Mouse (Mus musculus) neural tube, embryonic 13.5 days (tissue): Measurements from ENCODE around the gene Ncam2. TPM values are rescaled to one million over a fixed set of nuclear protein-coding genes. Genes with fewer than 3 reads are reported as not detected.

ENCODE experiments used
- ATAC-seq: fragments of 200-750 bp; cut with Nextera tagmentation; 2 replicates; pipeline ENCODE4 v1.8.0; 2017; ENCODE audit warnings: low read depth, mild to moderate bottlenecking, moderate TSS enrichment, moderate library complexity
- H3K27ac ChIP-seq: fragments of 300-500 bp; sonication (generic); replicated peaks from 2 replicates; pipeline ENCODE4 v1.5.1; 2015; ENCODE audit warnings: moderate library complexity, mild to moderate bottlenecking, inconsistent platforms
- H3K27me3 ChIP-seq: fragments of 300-500 bp; sonication (generic); 2 replicates; pipeline ENCODE4 v1.6.1; 2015; ENCODE audit warnings: mild to moderate bottlenecking, inconsistent platforms
- H3K36me3 ChIP-seq: fragments of 300-500 bp; sonication (generic); 2 replicates; pipeline ENCODE4 v1.6.1; 2015; ENCODE audit warnings: mild to moderate bottlenecking, inconsistent platforms
- H3K4me1 ChIP-seq: fragments of 300-500 bp; sonication (generic); replicated peaks from 2 replicates; pipeline ENCODE4 v1.6.1; 2015; ENCODE audit warnings: inconsistent platforms
- H3K4me2 ChIP-seq: fragments of 300-500 bp; sonication (generic); 2 replicates; pipeline ENCODE4 v1.6.1; 2015; ENCODE audit warnings: inconsistent platforms, mild to moderate bottlenecking, moderate library complexity
- H3K4me3 ChIP-seq: fragments of 300-500 bp; sonication (generic); 2 replicates; pipeline ENCODE4 v1.5.1; 2015; ENCODE audit warnings: mild to moderate bottlenecking, inconsistent platforms
- H3K9ac ChIP-seq: fragments of 300-500 bp; sonication (generic); 2 replicates; pipeline ENCODE4 v1.6.1; 2015; ENCODE audit warnings: moderate library complexity, mild to moderate bottlenecking, inconsistent platforms
- H3K9me3 ChIP-seq: fragments of 300-500 bp; sonication (generic); 2 replicates; pipeline ENCODE4 v1.6.1; 2016; ENCODE audit warnings: inconsistent platforms
- WGBS: fragments of 180-500 bp; shearing (Covaris S2); methylation state at CpG from one replicate; pipeline ENCODE4 v1.1.7; 2015; 5-methylcytosine and 5-hydroxymethylcytosine counted together
- polyA plus RNA-seq: library from polyadenylated mRNA; unstranded; fragments of >200 nt; fragmentation: Nextera tagmentation; extraction: Ambion mirVana; gene quantifications from 2 replicates; pipeline ENCODE4 v1.2.1, GENCODE M21; 2015

Gene Ncam2
- polyA plus RNA-seq, 1 experiment from 2014 or later: 23.1 TPM

DNA sequence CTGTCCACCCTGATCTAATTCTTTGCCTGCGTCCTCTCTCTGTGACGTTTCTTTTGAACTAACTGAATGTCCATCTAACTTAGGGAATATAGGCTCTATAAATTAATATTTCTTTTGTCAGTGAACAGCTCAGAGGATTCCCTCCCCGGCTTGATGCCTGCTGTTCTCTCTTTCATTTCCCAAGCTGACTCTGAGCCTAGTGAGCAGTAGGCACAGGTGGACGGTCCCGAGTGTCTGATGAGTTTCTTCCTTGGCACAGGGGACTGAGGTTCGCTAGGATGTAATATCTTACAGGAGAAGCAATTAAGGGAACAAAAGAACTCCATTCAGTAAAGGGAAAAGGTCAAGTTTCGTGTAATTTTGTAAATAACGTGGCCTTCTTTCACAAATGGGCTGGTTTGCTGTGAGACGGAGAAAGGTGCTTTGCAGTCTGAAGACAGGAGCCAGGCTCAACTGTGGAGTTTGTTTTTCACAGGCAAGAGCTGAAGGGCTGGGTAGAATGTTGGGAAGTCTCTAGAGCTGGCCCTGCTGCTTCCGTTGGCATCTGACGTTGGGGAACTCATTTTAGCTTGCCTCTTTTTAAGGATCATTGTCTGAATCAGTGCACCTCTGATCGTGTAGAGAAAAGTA is 4.0 kb downstream of the Ncam2 start:
- no peak for ATAC-seq
- peak overlapping the region; percentile 23 for H3K27ac ChIP-seq
- H3K4me3 ChIP-seq: peak overlapping the region; percentile 66

DNA sequence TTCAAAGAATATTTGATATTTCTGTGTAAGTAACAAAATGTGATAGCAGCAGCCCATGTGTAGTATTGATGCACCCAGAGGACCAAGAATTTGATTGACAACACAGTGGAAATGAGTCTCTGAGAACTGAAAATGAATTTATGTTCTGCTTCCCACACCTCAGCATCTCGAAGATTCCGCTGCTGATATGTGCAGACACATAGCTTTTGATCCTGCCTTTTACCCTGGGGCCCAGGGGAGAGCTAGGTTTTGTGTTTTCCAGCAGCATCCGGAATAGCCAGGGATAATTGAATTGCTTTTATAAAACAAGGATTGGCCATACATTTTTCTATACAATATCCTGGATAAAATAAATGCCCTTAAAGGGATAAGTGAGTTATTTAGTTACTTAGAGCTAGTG is 20.7 kb downstream of the Ncam2 start:
- H3K27ac ChIP-seq: no peak overlapping the region
- WGBS: 51% methylated on average over 3 of the region's 3 CpGs

More for the DNA sequence above, 4.0 kb downstream of the Ncam2 start:
- 57% methylated on average over 12 of the region's 12 CpGs for WGBS
- Histone ChIP-seq H3K36me3 (no peaks in the 10 kb centered on the region), H3K4me2 (peak overlapping the region; percentile 71), H3K27me3 (no peaks in the 10 kb centered on the region), H3K4me1 (peaks cover 16% of the 10 kb centered on the region), H3K9me3 (no peaks in the 10 kb centered on the region), H3K9ac (peak overlapping the region; percentile 18)

DNA sequence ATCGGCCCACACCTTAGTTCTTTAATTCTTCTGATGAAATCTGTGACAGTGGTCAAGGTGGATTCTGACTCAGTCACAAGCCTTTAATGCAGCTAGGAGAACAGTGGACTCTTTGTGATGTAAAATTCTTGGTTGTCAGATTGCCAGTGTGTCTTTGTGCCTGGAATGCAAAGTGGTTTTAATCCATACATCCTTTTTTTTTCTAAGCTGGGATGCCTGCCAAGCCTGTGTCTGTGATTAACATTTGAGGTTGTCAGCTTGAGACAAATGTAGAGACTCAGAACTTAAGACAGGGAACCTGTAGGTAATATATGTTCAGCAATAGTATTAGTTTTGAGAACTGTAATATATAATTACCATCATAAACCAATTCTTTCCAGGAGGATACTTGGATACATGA is 23.3 kb downstream of the Ncam2 start:
- Histone ChIP-seq H3K27me3 (no peaks in the 10 kb centered on the region), H3K36me3 (no peaks in the 10 kb centered on the region), H3K27ac (no peak overlapping the region), H3K4me2 (no peak overlapping the region), H3K4me3 (no peak overlapping the region), H3K4me1 (peaks cover 18% of the 10 kb centered on the region), H3K9me3 (no peaks in the 10 kb centered on the region), H3K9ac (no peak overlapping the region)
- peak; percentile 72 for ATAC-seq
- 30% methylated on average over 1 of the region's 1 CpGs for WGBS

More for the DNA sequence above, 20.7 kb downstream of the Ncam2 start:
- H3K4me2 ChIP-seq: no peak overlapping the region
- no peaks in the 10 kb centered on the region for H3K27me3 ChIP-seq
- H3K9me3 ChIP-seq: no peaks in the 10 kb centered on the region
- ATAC-seq: no peak
- H3K4me1 ChIP-seq: peaks cover 18% of the 10 kb centered on the region
- H3K36me3 ChIP-seq: no peaks in the 10 kb centered on the region
- no peak overlapping the region for H3K4me3 ChIP-seq
- no peak overlapping the region for H3K9ac ChIP-seq

DNA sequence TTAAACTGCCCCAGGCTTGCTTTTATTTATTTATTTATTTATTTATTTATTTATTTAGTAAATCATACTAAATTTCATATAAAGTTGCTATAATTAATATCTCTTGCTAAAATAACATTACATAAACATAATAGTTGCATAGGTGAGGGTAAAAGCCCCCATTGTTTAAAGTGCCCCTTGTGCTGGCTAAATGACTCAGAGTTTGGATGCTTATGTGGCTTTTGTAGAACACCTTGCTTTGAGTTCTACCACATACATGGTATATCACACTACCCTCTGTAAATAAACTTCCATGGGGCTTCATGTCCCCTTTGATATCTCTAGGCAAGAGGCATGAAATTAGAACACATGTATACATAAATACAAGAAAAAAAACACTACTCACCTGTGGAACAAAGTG is 23.8 kb downstream of the Ncam2 start:
- Histone ChIP-seq H3K27me3 (no peaks in the 10 kb centered on the region), H3K4me2 (no peak overlapping the region), H3K9me3 (no peaks in the 10 kb centered on the region), H3K36me3 (no peaks in the 10 kb centered on the region), H3K9ac (no peak overlapping the region), H3K4me3 (no peak overlapping the region), H3K27ac (no peak overlapping the region), H3K4me1 (peaks cover 18% of the 10 kb centered on the region)
- ATAC-seq: 0 out of 2 replicates have a peak, but pooled peaks have one; percentile 54

DNA sequence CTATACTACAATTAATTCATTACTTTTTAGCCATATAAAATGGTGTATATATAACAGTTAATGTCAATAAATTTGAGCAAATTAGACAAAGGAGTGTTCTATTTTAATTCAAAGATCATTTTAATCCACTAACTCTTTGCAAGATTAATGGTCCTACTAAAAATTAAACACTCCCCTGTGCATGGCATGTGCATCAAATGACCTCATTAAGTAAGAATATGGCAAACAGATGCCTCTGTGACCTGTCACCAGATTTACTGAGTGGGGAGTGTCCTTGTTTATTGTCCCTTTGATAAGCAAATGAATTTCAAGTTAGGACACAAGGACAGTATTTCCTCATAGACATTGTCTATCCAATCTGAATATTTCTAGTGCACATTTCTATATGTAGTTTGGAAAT is 54.4 kb downstream of the Ncam2 start:
- no peaks in the 10 kb centered on the region; the same call in 1 of the 2 replicates for H3K4me1 ChIP-seq
- no peak overlapping the region for H3K27ac ChIP-seq
- H3K4me2 ChIP-seq: no peak overlapping the region
- H3K27me3 ChIP-seq: no peaks in the 10 kb centered on the region
- no peaks in the 10 kb centered on the region for H3K9me3 ChIP-seq
- no peak for ATAC-seq
- H3K4me3 ChIP-seq: no peak overlapping the region
- no peak overlapping the region for H3K9ac ChIP-seq
- H3K36me3 ChIP-seq: no peaks in the 10 kb centered on the region

DNA sequence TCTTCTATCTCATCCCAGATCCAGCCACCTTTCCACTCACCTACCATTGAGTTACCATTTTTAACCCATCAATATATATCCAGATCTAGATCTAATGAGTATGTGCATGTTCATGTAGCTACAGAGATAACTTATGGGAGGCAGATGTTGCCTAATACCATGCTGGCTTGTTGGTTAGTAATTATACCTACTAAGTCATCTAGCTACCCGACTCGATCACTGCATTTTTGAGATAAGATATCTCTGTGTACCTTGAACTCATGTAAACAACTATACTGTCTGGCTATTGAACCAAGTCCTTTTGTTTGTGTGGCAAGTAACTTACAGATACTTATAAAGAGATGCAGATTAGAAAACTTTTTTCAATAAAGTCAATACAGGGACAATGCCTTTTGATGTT is 59.9 kb downstream of the Ncam2 start:
- 87% methylated on average over 2 of the region's 2 CpGs for WGBS
- ATAC-seq: no peak
- no peak overlapping the region for H3K27ac ChIP-seq

DNA sequence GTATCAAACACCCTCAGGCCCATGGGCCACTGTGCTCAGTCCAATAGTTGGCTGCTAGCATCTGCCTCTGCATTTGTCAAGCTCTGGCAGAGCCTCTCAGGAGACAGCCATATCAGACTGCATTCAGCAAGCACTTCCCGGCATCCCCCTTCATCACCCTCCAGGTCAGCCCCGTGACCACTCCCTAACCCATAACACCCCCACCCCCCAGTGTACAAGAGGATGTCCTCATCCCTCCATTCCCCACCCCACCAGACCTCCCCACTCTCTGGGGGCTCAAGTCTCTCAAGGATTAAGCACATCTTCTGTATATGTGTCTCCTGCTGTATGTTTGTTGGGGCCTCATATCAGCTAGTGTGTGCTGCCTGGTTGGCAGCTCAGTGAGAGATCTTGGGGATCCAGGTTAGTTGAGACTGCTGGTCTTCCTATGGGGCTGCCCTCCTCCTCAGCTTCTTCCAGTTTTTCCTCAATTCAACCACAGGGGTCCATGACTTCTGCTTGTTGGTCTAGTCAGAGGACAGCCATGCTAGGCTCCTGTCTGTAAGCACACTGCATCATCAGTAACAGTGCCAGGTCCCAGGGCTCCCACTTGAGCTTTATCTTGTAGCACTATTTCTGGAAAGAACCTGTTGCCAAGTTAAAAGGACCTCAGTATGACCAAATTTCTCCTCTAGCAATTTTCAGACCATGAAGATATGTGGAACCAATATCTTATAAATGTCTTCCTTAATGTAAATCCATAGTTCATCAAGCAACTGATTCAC is 73.3 kb downstream of the Ncam2 start:
- whole genome bisulfite sequencing: 67% methylated on average over 2 of the region's 2 CpGs
- H3K4me2 ChIP-seq: no peak overlapping the region
- no peaks in the 10 kb centered on the region for H3K36me3 ChIP-seq
- no peak overlapping the region for H3K4me3 ChIP-seq
- no peaks in the 10 kb centered on the region for H3K27me3 ChIP-seq
- no peaks in the 10 kb centered on the region for H3K9me3 ChIP-seq
- no peak for ATAC-seq
- H3K27ac ChIP-seq: no peak overlapping the region
- H3K9ac ChIP-seq: no peak overlapping the region
- no peaks in the 10 kb centered on the region for H3K4me1 ChIP-seq

More for the DNA sequence above, 59.9 kb downstream of the Ncam2 start:
- Histone ChIP-seq H3K36me3 (no peaks in the 10 kb centered on the region), H3K4me1 (no peaks in the 10 kb centered on the region), H3K4me3 (no peak overlapping the region), H3K9ac (no peak overlapping the region), H3K9me3 (no peaks in the 10 kb centered on the region), H3K4me2 (no peak overlapping the region), H3K27me3 (no peaks in the 10 kb centered on the region)

DNA sequence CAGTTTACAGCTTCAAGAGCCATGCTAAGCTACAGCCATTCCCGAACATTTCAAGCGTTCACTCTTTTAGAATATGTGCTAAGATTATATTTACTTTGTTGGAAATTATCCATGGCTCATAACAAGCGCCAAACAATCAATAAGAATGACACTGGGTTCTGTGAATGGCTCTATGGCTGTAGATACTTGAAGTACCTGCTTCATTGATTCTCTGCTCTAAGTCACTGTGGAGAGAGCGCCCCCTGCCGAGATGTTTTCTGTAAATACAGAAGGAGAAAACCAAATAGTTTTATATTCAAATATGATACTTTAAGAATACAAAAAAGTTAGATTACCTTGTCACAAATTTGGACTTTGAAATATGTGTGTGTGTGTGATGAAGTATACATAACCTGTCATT is 83.7 kb downstream of the Ncam2 start:
- 37% methylated on average over 5 of the region's 5 CpGs for WGBS
- Histone ChIP-seq H3K4me3 (no peak overlapping the region), H3K9me3 (no peaks in the 10 kb centered on the region), H3K27me3 (no peaks in the 10 kb centered on the region), H3K4me1 (no peaks in the 10 kb centered on the region), H3K4me2 (no peak overlapping the region), H3K36me3 (no peaks in the 10 kb centered on the region), H3K9ac (no peak overlapping the region), H3K27ac (no peak overlapping the region)
- 0 out of 2 replicates have a peak, but pooled peaks have one; percentile 27 for ATAC-seq

DNA sequence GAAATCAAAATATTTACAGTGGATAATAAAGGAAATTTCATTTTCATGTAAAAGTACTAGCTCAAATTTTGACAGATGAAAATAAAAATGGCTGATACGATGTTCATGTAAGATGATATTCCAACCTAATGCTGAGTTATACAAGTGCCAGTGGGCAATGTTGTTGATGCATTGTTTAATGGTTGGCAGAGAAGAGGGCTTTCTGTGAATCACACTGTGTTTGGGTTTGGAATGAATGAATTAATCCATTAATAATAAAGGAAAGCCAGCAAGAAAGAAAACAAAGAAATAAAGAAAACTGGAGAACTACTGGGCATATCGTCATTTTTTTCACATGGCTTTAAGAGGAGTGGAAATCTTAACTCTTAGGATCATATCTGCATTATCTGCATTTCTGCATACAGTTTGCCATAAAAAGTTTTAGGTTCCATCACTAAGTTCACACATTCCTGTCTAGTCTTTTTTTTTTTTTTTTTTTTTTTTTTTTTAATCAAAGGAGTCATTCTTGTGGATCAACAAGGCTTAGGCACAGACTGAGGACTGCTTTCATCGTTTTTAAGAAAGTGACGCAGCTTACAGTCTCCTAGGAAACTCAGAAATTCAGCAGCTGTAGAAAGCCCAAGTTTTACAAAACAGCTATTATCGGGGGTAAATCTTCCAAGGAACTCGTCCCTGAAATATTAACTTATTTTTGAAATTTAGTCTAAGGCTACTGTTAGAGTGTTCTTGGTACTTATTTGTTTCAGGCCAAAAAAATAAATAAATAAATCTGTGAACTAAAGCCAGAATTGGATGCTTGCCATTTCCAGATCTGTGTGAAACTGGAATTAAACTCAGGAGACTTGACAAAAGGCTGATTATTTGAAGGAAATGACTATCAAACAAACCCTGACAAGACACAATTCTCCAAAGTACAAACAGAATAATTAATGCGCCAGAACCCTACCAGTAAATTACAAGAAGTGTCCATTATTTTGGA is 84.7 kb downstream of the Ncam2 start:
- Histone ChIP-seq H3K4me1 (no peaks in the 10 kb centered on the region), H3K27me3 (no peaks in the 10 kb centered on the region), H3K9ac (no peak overlapping the region), H3K4me2 (no peak overlapping the region), H3K4me3 (no peak overlapping the region), H3K9me3 (no peaks in the 10 kb centered on the region), H3K27ac (no peak overlapping the region), H3K36me3 (no peaks in the 10 kb centered on the region)
- 59% methylated on average over 7 of the region's 7 CpGs for WGBS
- peak; percentile 74; the same call in 1 of the 2 replicates for ATAC-seq

DNA sequence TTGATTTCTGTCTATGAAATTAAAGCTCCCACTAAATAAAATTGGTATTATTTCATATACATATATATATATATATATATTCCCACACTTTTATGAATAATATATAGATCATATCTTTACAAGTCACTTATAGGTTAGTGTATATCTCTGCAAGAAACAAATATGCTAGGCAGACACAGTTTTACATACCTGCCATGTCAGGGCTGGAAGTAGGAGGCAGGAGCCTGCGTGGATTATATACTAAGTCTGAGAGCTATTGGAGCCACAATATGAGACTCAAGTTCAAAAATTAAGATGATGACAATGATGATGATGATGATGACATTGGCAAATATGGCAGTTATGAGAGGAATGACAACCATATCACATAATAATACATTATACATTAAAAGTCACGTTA is 85.4 kb downstream of the Ncam2 start:
- no peak overlapping the region for H3K4me2 ChIP-seq
- H3K36me3 ChIP-seq: no peaks in the 10 kb centered on the region
- H3K9ac ChIP-seq: no peak overlapping the region
- no peak overlapping the region for H3K4me3 ChIP-seq
- no peak for ATAC-seq
- H3K9me3 ChIP-seq: no peaks in the 10 kb centered on the region
- H3K4me1 ChIP-seq: no peaks in the 10 kb centered on the region
- H3K27ac ChIP-seq: no peak overlapping the region
- WGBS: 84% methylated on average over 2 of the region's 2 CpGs
- H3K27me3 ChIP-seq: no peaks in the 10 kb centered on the region

DNA sequence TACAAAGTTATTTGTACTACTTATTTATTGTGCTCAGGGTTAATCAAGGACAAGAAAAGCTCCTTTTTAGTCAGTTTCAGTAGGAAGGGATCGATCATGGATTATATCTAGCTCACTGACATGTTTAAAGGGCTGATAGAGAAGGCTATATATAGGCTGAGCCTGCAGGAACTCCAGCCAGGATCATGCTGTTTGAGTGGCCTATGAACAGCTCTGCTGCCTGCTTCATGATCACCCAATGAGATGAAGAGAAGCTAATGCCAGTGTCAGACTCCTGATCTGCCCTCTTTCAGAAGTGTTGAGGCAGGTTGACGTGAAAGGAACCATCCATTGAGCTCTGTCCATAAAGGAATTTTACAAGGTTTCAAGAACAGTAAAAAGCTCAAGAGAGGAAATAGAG is 103.3 kb downstream of the Ncam2 start:
- H3K9ac ChIP-seq: no peak overlapping the region
- WGBS: 82% methylated on average over 2 of the region's 2 CpGs
- no peak overlapping the region for H3K27ac ChIP-seq
- H3K4me2 ChIP-seq: no peak overlapping the region
- no peaks in the 10 kb centered on the region for H3K36me3 ChIP-seq
- no peak for ATAC-seq
- H3K27me3 ChIP-seq: no peaks in the 10 kb centered on the region
- H3K9me3 ChIP-seq: no peaks in the 10 kb centered on the region
- no peaks in the 10 kb centered on the region for H3K4me1 ChIP-seq
- H3K4me3 ChIP-seq: no peak overlapping the region

DNA sequence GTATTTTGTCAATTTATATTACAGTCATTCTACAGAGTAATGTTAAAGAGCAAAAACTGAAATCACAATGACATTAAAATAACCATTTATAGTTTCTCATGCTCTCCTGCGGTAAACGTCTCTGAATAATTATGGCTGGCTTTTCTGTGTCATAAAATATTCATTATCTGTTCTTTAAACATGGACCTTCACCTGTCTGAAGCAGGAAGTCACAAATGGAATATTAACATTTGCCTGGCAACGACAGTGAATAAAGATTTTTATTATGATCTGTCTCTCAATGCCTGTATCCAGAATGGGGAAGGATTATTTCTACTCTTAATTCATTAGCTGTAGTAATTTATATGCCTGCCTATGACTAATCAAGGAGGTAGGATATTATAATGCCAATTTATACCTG is 108.7 kb downstream of the Ncam2 start:
- H3K4me3 ChIP-seq: no peak overlapping the region
- ATAC-seq: no peak
- H3K4me2 ChIP-seq: no peak overlapping the region
- no peak overlapping the region for H3K27ac ChIP-seq
- no peaks in the 10 kb centered on the region for H3K4me1 ChIP-seq
- H3K9me3 ChIP-seq: no peaks in the 10 kb centered on the region
- H3K36me3 ChIP-seq: no peaks in the 10 kb centered on the region
- 80% methylated on average over 3 of the region's 3 CpGs for WGBS
- H3K27me3 ChIP-seq: no peaks in the 10 kb centered on the region
- H3K9ac ChIP-seq: no peak overlapping the region
